Mouse (Mus musculus) urinary bladder, postnatal 10 days (tissue): ENCODE measurements around the gene Rpl3.

Experiments
- DNase-seq: peaks from one replicate; pipeline ENCODE4 v3.0.0; 2022; ENCODE audit warnings: low spot score

Gene Rpl3

GRCm38 (mm10) chr15:80035341-80035885, 56.3 kb downstream of the Rpl3 start:
- no peak for DNase-seq

GRCm38 (mm10) chr15:80034913-80035312, 56.8 kb downstream of the Rpl3 start:
- no peak for DNase-seq

GRCm38 (mm10) chr15:80034366-80034765, 57.3 kb downstream of the Rpl3 start:
- DNase-seq = no peak

GRCm38 (mm10) chr15:80031133-80031532, 60.5 kb downstream of the Rpl3 start:
- DNase-seq = no peak

GRCm38 (mm10) chr15:80030399-80030798, 61.3 kb downstream of the Rpl3 start:
- no peak for DNase-seq

GRCm38 (mm10) chr15:80028862-80029261, 62.8 kb downstream of the Rpl3 start:
- no peak for DNase-seq
